Mouse (Mus musculus): Measurements from ENCODE around the gene Psma2. TPM values are rescaled to one million over a fixed set of nuclear protein-coding genes. Genes with fewer than 3 reads are reported as not detected.

The Psma2 gene
- total RNA-seq, 1 experiment from 2014 or later = 78.3 TPM

Other genes with a start within 250 kb of the Psma2 start
- not detected in 2 replicates for gene Hecw1, start 90.0 kb upstream of the Psma2 start, total RNA-seq (2017)
- gene Mrpl32, start 75 bp upstream of the Psma2 start, total RNA-seq (2017) = 83.4 and 84.1 TPM in 2 replicates
- 23.3 and 28.2 TPM in 2 replicates for gene AW209491, start 16.9 kb downstream of the Psma2 start, total RNA-seq (2017)